13 mouse cellular contexts compared by ENCODE assay signal in the genomic region with DNA sequence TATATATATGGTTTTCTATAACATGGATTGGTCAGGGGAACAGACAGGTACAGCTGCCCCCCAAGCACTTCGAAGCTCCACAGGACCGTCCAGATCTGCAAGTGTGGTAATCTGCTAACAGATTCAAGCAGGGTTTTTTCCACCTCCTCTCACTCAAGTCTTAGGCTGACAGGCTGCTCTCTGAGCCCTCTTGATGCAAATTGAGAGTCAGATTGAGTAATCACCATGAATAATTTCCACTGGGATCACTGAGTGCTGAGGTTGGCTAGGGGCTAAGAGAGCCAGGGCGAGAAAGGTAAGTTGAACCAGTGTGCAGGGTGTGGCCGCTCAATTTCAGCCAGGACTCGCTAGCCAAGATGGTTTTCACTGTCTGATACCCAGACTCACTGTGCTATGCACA.
DNase-seq lines count a peak whose midpoint lies in the region; ATAC-seq and TF ChIP-seq lines count a peak whose summit lies in the region.
"Had no signal": no experiment of that assay in that cellular context is flagged by ENCODE, and none has a peak within 500 bp of the region (broad histone marks: within the 10 kb centered on the region; RNA-seq: fewer than 3 reads in every experiment).

No protein-coding gene starts in this region.

- H3K9ac ChIP-seq in heart, embryonic 16.5 days (ENCODE audit: low read length) = no peak overlapping the region
- no peak overlapping the region for H3K9ac ChIP-seq in heart, adult 2 months (ENCODE audit: low read depth, low read length)
- H3K9ac ChIP-seq in forebrain, embryonic 12.5 days = peak overlapping the region; percentile 7; the same call in 1 of the 2 replicates
- no peak overlapping the region for H3K9ac ChIP-seq in midbrain, embryonic 12.5 days (replicated peaks)
- H3K9ac ChIP-seq: embryonic facial prominence, embryonic 13.5 days had no signal

- H3K4me2 ChIP-seq in heart, embryonic 16.5 days (ENCODE audit: low read depth, low read length) = no peak overlapping the region
- H3K4me2 ChIP-seq in forebrain, embryonic 12.5 days = no peak overlapping the region
- no peak overlapping the region for H3K4me2 ChIP-seq in midbrain, embryonic 12.5 days (replicated peaks)
- H3K4me2 ChIP-seq: embryonic facial prominence, embryonic 13.5 days had no signal

- H3K79me2 ChIP-seq in heart, adult 2 months (replicated peaks; ENCODE audit: control insufficient read depth, insufficient read depth, low read length) = no peaks in the 10 kb centered on the region; the same call in 1 of the 2 replicates

- H3K4me3 ChIP-seq in heart, embryonic 16.5 days (ENCODE audit: low read length) = no peak overlapping the region
- no peak overlapping the region for H3K4me3 ChIP-seq in heart, adult 2 months
- H3K4me3 ChIP-seq in forebrain, embryonic 12.5 days (replicated peaks) = no peak overlapping the region
- no peak overlapping the region for H3K4me3 ChIP-seq in midbrain, embryonic 12.5 days
- H3K4me3 ChIP-seq: embryonic facial prominence, embryonic 13.5 days; layer of hippocampus, adult 2 months had no signal

- ATAC-seq in heart, embryonic 16.5 days (replicated peaks; ENCODE audit: extremely low read depth, insufficient read depth, low FRiP score) = no peak
- ATAC-seq in forebrain, embryonic 12.5 days (ENCODE audit: low FRiP score) = no peak
- no peak for ATAC-seq in midbrain, embryonic 12.5 days (ENCODE audit: low FRiP score, low read depth)

- H3K27ac ChIP-seq in heart, embryonic 16.5 days (ENCODE audit: low read length) = 0 out of 2 replicates have a peak overlapping the region, but pooled peaks have one; percentile 28
- no peak overlapping the region for H3K27ac ChIP-seq in heart, adult 2 months
- H3K27ac ChIP-seq in forebrain, embryonic 12.5 days = peak overlapping the region; percentile 63
- peak overlapping the region; percentile 95 for H3K27ac ChIP-seq in midbrain, embryonic 12.5 days (replicated peaks)
- H3K27ac ChIP-seq: embryonic facial prominence, embryonic 13.5 days; layer of hippocampus, adult 2 months had no signal

- peaks cover 8% of the 10 kb centered on the region for H3K36me3 ChIP-seq in heart, embryonic 16.5 days (ENCODE audit: control insufficient read depth, insufficient read depth)
- no peaks in the 10 kb centered on the region for H3K36me3 ChIP-seq in heart, adult 2 months (ENCODE audit: control insufficient read depth, insufficient read depth, low read length)
- H3K36me3 ChIP-seq in forebrain, embryonic 12.5 days (replicated peaks) = peaks cover 7% of the 10 kb centered on the region
- peaks cover 25% of the 10 kb centered on the region for H3K36me3 ChIP-seq in midbrain, embryonic 12.5 days
- H3K36me3 ChIP-seq: embryonic facial prominence, embryonic 13.5 days had no signal

- no peaks in the 10 kb centered on the region for H3K27me3 ChIP-seq in heart, embryonic 16.5 days (ENCODE audit: control insufficient read depth, insufficient read depth, low read length)
- H3K27me3 ChIP-seq in heart, adult 2 months (ENCODE audit: control insufficient read depth, insufficient read depth, low read length) = no peaks in the 10 kb centered on the region
- H3K27me3 ChIP-seq in forebrain, embryonic 12.5 days = no peaks in the 10 kb centered on the region
- no peaks in the 10 kb centered on the region for H3K27me3 ChIP-seq in midbrain, embryonic 12.5 days
- H3K27me3 ChIP-seq: embryonic facial prominence, embryonic 13.5 days had no signal

- intact Hi-C loops in heart, adult 2 months (cut with DNase I) = no loop called here

- TF ChIP-seq EP300 in heart, adult 2 months (IDR thresholded peaks at IDR 0.05; ENCODE audit: insufficient read depth, low read depth, low read length) = no peak

- H3K9me3 ChIP-seq in heart, embryonic 16.5 days (replicated peaks; ENCODE audit: control insufficient read depth, low read length) = no peaks in the 10 kb centered on the region
- H3K9me3 ChIP-seq in forebrain, embryonic 12.5 days = no peaks in the 10 kb centered on the region
- H3K9me3 ChIP-seq in midbrain, embryonic 12.5 days = no peaks in the 10 kb centered on the region
- H3K9me3 ChIP-seq: embryonic facial prominence, embryonic 13.5 days had no signal

- no peak for TF ChIP-seq CTCF in heart, adult 2 months (IDR thresholded peaks at IDR 0.05)

- WGBS in heart, embryonic 16.5 days = 84% methylated on average over 5 of the region's 5 CpGs
- WGBS in heart, adult 2 months = 88% methylated on average over 5 of the region's 5 CpGs
- WGBS in forebrain, embryonic 12.5 days = 65% methylated on average over 5 of the region's 5 CpGs
- WGBS in midbrain, embryonic 12.5 days = 62% methylated on average over 5 of the region's 5 CpGs

- H3K4me1 ChIP-seq in heart, embryonic 16.5 days (ENCODE audit: control insufficient read depth, insufficient read depth, low read length) = peaks cover 41% of the 10 kb centered on the region
- peaks cover 9% of the 10 kb centered on the region for H3K4me1 ChIP-seq in heart, adult 2 months (ENCODE audit: control insufficient read depth, insufficient read depth, low read length)
- H3K4me1 ChIP-seq in forebrain, embryonic 12.5 days = peaks cover 79% of the 10 kb centered on the region
- H3K4me1 ChIP-seq in midbrain, embryonic 12.5 days = peaks cover 81% of the 10 kb centered on the region

- TF ChIP-seq POLR2A in heart, adult 2 months (IDR thresholded peaks at IDR 0.05; ENCODE audit: insufficient read depth, low read depth, low read length) = no peak

- no peak for DNase-seq in heart, adult 2 months
- DNase-seq in NIH3T3 (ENCODE audit: low read depth) = peak; percentile 49
- DNase-seq in left cerebral cortex, adult 9 months (ENCODE audit: low spot score in 2 of 2) = no peak
- DNase-seq in natural killer cell, adult 2 months (ENCODE audit: low spot score in 2 of 2) = no peak
- DNase-seq: adrenal gland, adult 8-10 months; heart, postnatal 14 days; kidney, adult 2 months; thymus, postnatal 4 days had no signal
